Mouse (Mus musculus): Measurements from ENCODE around the gene Dtx3. TPM values are rescaled to one million over a fixed set of nuclear protein-coding genes. Genes with fewer than 3 reads are reported as not detected.
"Not testable (repeated sequence)": the region's sequence is repeated elsewhere in the genome, so short reads cannot be mapped to it uniquely, and the experiment has no call there.

Gene Dtx3
- total RNA-seq, 2 experiments from 2014 or later = 21.2 to 24.6 TPM

GRCm38 (mm10) chr10:127209928-127210570, 14.5 kb upstream of the Dtx3 start:
- no peak for DNase-seq
- intact Hi-C loops (cut with DNase I) = no loop called here

GRCm38 (mm10) chr10:127208921-127209320, 13.4 kb upstream of the Dtx3 start:
- intact Hi-C loops (cut with DNase I) = no loop called here
- DNase-seq = no peak

GRCm38 (mm10) chr10:127205373-127205772, 9.8 kb upstream of the Dtx3 start:
- DNase-seq = no peak
- intact Hi-C loops (cut with DNase I) = no loop called here

- intact Hi-C loops (cut with DNase I) = no loop called here
- DNase-seq = no peak
Measured at GRCm38 (mm10) chr10:127204589-127204988, 9.1 kb upstream of the Dtx3 start.

- no peak for DNase-seq
- intact Hi-C loops (cut with DNase I) = no loop called here
Measured at GRCm38 (mm10) chr10:127203106-127203505, 7.6 kb upstream of the Dtx3 start.

- intact Hi-C loops (cut with DNase I) = no loop called here
- no peak for DNase-seq
Measured at GRCm38 (mm10) chr10:127200279-127200678, 4.8 kb upstream of the Dtx3 start.

GRCm38 (mm10) chr10:127199474-127199873, 3.9 kb upstream of the Dtx3 start:
- no peak for DNase-seq
- intact Hi-C loops (cut with DNase I) = no loop called here

GRCm38 (mm10) chr10:127199068-127199467, 3.5 kb upstream of the Dtx3 start:
- intact Hi-C loops (cut with DNase I) = no loop called here
- DNase-seq = no peak

GRCm38 (mm10) chr10:127198492-127198891, 3.0 kb upstream of the Dtx3 start:
- DNase-seq = no peak
- intact Hi-C loops (cut with DNase I) = no loop called here

GRCm38 (mm10) chr10:127197505-127198110, 2.1 kb upstream of the Dtx3 start:
- intact Hi-C loops (cut with DNase I) = no loop called here
- no peak for DNase-seq

GRCm38 (mm10) chr10:127197104-127197503, 1.6 kb upstream of the Dtx3 start:
- intact Hi-C loops (cut with DNase I) = no loop called here
- no peak for DNase-seq

GRCm38 (mm10) chr10:127196392-127196791, 864 bp upstream of the Dtx3 start:
- peak; percentile 51 to 75 for DNase-seq
- intact Hi-C loops (cut with DNase I) = no loop called here

GRCm38 (mm10) chr10:127194428-127195327, 850 bp downstream of the Dtx3 start:
- peak; percentile 68 to 70 for DNase-seq
- intact Hi-C loops (cut with DNase I) = no loop called here

- intact Hi-C loops (cut with DNase I) = no loop called here
- DNase-seq = no peak
Measured at GRCm38 (mm10) chr10:127193011-127193410, 2.5 kb downstream of the Dtx3 start.

- intact Hi-C loops (cut with DNase I); DNase-seq: not testable (repeated sequence)
Measured at GRCm38 (mm10) chr10:127192057-127192328, 3.5 kb downstream of the Dtx3 start.

- DNase-seq = no peak
- intact Hi-C loops (cut with DNase I) = no loop called here
Measured at GRCm38 (mm10) chr10:127191191-127192056, 4.1 kb downstream of the Dtx3 start.

- intact Hi-C loops (cut with DNase I) = no loop called here
- peak in 1 of 2 experiments; percentile 2 for DNase-seq
Measured at GRCm38 (mm10) chr10:127190398-127191190, 4.9 kb downstream of the Dtx3 start.

GRCm38 (mm10) chr10:127189651-127190381, 5.7 kb downstream of the Dtx3 start, which contains the start of gene Arhgef25:
Gene Arhgef25, minus strand, starts transcription at chr10:127190083.
- intact Hi-C loops (cut with DNase I) = no loop called here
- DNase-seq = peak; percentile 69 to 78

- intact Hi-C loops (cut with DNase I) = no loop called here
Measured at GRCm38 (mm10) chr10:127189116-127189650, 6.3 kb downstream of the Dtx3 start.

More at GRCm38 (mm10) chr10:127189116-127189650, 6.3 kb downstream of the Dtx3 start:
- peak; percentile 53 to 59 for DNase-seq

Measured in gastrocnemius, postnatal 36 days (tissue).